Mouse (Mus musculus) ES-E14 (cell line): ENCODE results near the gene Serpinf2. TPM values are rescaled to one million over a fixed set of nuclear protein-coding genes. Genes with fewer than 3 reads are reported as not detected.
A peak's percentile ranks its signal among the peaks of the same experiment; 100 is the strongest.

Source experiments
- DNase-seq: peaks from one replicate; pipeline ENCODE4 v3.0.0-alpha.2; 2013; ENCODE audit warnings: low read depth, low spot score
- H3K27ac ChIP-seq: 2 replicates; pipeline ENCODE4 v1.5.1; 2012; ENCODE audit warnings: low read depth, mild to moderate bottlenecking, low read length, moderate library complexity, mixed read lengths; ENCODE audit not compliant: poor library complexity, insufficient read depth, severe bottlenecking
- H3K36me3 ChIP-seq: 2 replicates; pipeline ENCODE4 v1.6.1; 2012; ENCODE audit warnings: mild to moderate bottlenecking, low read length, moderate library complexity, mixed read lengths; ENCODE audit not compliant: control insufficient read depth, poor library complexity, insufficient read depth, severe bottlenecking
- H3K4me1 ChIP-seq, 2 experiments: fragments of 150-350 bp in 1 of 2; sonication (generic) in 1 of 2; 2 replicates each; pipeline ENCODE4 v1.6.1; 2012; ENCODE audit warnings: low read length in 2 of 2, mild to moderate bottlenecking in 1 of 2, mixed read lengths in 1 of 2; ENCODE audit not compliant: control insufficient read depth in 2 of 2, insufficient read depth in 2 of 2, poor library complexity in 1 of 2
- H3K4me3 ChIP-seq, 2 experiments: fragments of 150-350 bp in 1 of 2; sonication (generic) in 1 of 2; 2 replicates each; pipeline ENCODE4 v1.5.1; 2012; ENCODE audit warnings: low read length in 2 of 2, low read depth in 1 of 2, mild to moderate bottlenecking in 1 of 2, mixed read lengths in 1 of 2; ENCODE audit not compliant: insufficient read depth in 1 of 2, poor library complexity in 1 of 2, severe bottlenecking in 1 of 2
- H3K9ac ChIP-seq: 2 replicates; pipeline ENCODE4 v1.6.1; 2012; ENCODE audit warnings: low read depth, mild to moderate bottlenecking, low read length, mixed read lengths; ENCODE audit not compliant: poor library complexity, insufficient read depth, severe bottlenecking
- H3K9me3 ChIP-seq: fragments of 150-350 bp; sonication (generic); 2 replicates; pipeline ENCODE4 v1.6.1; 2012; ENCODE audit warnings: low read depth, mild to moderate bottlenecking, low read length; ENCODE audit not compliant: control insufficient read depth, insufficient read depth
- CHD2 ChIP-seq: IDR thresholded peaks from 2 replicates; pipeline ENCODE4 v1.6.1; 2014; ENCODE audit warnings: mild to moderate bottlenecking, low read depth, low read length, inconsistent platforms
- HCFC1 ChIP-seq: IDR thresholded peaks from 2 replicates; pipeline ENCODE4 v1.6.1; 2012; ENCODE audit warnings: low read length, inconsistent platforms, borderline replicate concordance; ENCODE audit not compliant: insufficient read depth
- MAFK ChIP-seq: IDR thresholded peaks from 2 replicates; pipeline ENCODE4 v1.6.1; 2014; ENCODE audit warnings: mild to moderate bottlenecking, low read depth, low read length, inconsistent platforms; ENCODE audit not compliant: insufficient read depth
- ZC3H11A ChIP-seq: IDR thresholded peaks from 2 replicates; pipeline ENCODE4 v1.6.1; 2012; ENCODE audit warnings: low read depth, mild to moderate bottlenecking, inconsistent platforms, low read length, borderline replicate concordance
- ZNF384 ChIP-seq: IDR thresholded peaks from 2 replicates; pipeline ENCODE4 v1.6.1; 2012; ENCODE audit warnings: low read depth, low read length, inconsistent platforms
- in situ Hi-C, 2 experiments: fragments of 600-800 bp; cut with MboI; formaldehyde crosslinking; loops; one replicate each; pipeline ENCODE4 v1.15.1; 2025; ENCODE audit warnings: low sequenced_read_pairs in 2 of 2, inconsistent platforms in 1 of 2; ENCODE audit not compliant: unreplicated experiment in 2 of 2
- total RNA-seq: library from RNA; depleted of rRNA; stranded (reverse); fragments of 300-350 nt; gene quantifications from 2 replicates; pipeline ENCODE4 v1.2.3, GENCODE M21; 2012

Gene Serpinf2
- total RNA-seq, 1 experiment, result 0.27 TPM

DNA sequence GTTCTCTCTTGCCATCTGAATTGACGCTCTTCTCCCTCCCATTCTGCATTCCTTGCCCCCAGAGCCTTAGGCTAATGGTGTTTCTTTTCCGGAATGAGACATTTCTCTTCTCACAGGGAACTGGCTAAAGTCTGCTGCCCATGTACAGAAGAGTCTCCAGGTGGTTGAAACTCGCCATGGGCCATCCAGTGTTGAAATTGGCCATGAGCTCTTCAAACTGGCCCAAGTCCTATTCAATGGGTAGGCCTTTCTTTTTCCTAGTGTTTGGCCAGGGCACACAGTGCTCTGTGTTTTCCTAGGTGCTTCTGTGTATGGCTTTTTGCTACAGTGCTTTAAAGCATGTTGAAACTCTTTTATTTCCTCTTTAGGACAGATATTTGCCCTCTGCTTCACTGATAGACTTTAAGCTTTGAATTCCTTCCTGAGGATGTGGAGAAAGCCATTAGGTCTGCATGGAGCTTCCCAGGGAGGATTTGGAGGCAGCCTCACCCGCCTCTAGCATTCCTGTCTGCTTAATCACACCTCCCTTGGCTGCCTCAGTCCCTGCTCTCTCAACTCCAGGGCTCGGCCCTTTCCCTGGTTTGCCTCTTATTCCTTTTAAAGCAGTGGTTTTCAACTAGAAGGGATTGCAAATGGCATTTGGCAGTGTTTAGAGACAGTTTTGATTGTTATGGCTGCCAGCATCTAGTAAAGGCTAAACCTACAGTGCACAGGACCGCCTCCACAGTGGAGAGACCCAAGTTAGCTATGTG lies 35.9 kb downstream of the Serpinf2 start:
- Histone ChIP-seq H3K9me3 (no peaks in the 10 kb centered on the region), H3K9ac (no peak overlapping the region), H3K4me3 (no peak overlapping the region), H3K36me3 (peaks cover 7% of the 10 kb centered on the region), H3K27ac (no peak overlapping the region), H3K4me1 (peaks cover 0 to 5% of the 10 kb centered on the region in 2 experiments; a peak in 1 of 4 replicates)
- TF ChIP-seq MAFK (no peak), HCFC1 (no peak), ZC3H11A (no peak), CHD2 (no peak), ZNF384 (no peak)
- in situ Hi-C loops, result no loop called here
- DNase-seq, result no peak

DNA sequence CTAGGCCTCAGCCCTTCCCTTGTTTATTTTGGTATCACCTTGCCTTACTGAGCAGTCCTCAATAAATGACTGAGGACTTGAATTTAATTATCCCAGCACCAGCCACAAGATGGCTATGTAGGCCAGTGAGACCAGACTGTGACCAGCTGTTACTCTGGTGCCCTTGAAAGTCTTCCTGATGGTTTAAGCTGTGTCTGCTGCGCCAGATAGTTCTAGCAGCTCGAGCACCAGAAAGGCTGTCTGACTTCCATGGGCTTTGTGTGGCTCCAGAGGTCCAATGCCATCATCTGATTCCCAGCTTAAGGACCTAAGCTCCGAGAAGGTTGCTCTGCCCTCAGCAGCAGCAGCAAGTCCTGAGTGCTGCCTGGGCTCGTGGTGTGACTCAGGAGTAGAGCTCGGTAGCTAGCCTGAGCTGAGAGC lies 37.1 kb downstream of the Serpinf2 start:
- no peak overlapping the region for H3K27ac ChIP-seq
- no peak for DNase-seq
- TF ChIP-seq ZNF384 (no peak), MAFK (no peak), HCFC1 (no peak), ZC3H11A (no peak), CHD2 (no peak)

DNA sequence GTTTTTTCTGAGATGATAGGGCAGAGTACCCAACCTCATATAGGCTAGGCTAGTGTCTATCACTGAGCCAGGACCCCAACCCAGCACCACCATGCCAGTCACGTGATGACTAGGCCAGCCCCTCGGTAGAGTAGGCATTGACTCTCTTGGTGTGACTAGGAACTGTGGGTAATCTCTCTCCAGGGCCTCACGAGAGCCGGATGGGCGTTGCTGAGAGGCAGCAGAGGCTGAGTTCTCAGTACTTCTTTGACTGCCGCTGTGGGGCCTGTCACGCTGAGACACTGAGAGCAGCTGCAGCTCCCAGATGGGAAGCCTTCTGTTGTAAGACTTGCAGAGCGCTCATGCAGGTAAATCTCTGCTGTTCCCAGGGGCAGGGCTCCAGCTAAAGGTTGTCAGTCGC lies 39.3 kb downstream of the Serpinf2 start:
- Histone ChIP-seq H3K27ac (no peak overlapping the region), H3K4me1 (peaks cover 0 to 5% of the 10 kb centered on the region in 2 experiments; a peak in 1 of 4 replicates), H3K36me3 (peaks cover 7% of the 10 kb centered on the region), H3K9me3 (no peaks in the 10 kb centered on the region), H3K4me3 (peak overlapping the region; percentile 16 to 35; a peak in 3 of 4 replicates), H3K9ac (peak overlapping the region; percentile 58)
- in situ Hi-C loops, result no loop called here
- TF ChIP-seq CHD2 (peak; percentile 88), HCFC1 (no peak; the same call in 1 of the 2 replicates)
- peak; percentile 68 for DNase-seq

More for the DNA sequence above, 37.1 kb downstream of the Serpinf2 start:
- H3K4me1 ChIP-seq, result peaks cover 0 to 5% of the 10 kb centered on the region in 2 experiments; a peak in 1 of 4 replicates
- H3K36me3 ChIP-seq, result peaks cover 7% of the 10 kb centered on the region
- no peak overlapping the region for H3K9ac ChIP-seq
- no peaks in the 10 kb centered on the region for H3K9me3 ChIP-seq
- no peak overlapping the region for H3K4me3 ChIP-seq
- in situ Hi-C loops, result no loop called here

DNA sequence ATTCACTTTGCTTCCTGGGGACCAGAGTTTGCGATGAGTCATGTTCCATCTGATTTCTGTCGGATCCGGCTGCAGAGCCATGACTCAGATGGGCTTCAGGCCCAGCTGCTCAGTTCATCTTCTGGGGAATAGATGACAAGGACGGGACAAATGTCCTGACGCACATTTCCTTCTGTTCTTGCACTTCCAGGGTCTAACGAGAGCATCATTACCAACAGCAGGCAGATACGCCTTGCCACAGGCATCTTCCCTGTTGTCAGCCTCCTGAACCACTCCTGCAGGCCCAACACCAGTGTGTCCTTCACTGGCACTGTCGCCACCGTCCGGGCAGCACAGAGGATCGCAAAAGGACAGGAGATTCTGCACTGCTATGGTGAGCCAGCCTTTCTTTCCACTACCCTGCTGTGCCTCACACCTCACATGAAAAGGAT lies 40.0 kb downstream of the Serpinf2 start:
- Histone ChIP-seq H3K9ac (peak overlapping the region; percentile 46; the same call in 1 of the 2 replicates), H3K4me1 (peaks cover 0 to 5% of the 10 kb centered on the region in 2 experiments; a peak in 1 of 4 replicates)
- in situ Hi-C loops, result no loop called here

More for the DNA sequence above, 40.0 kb downstream of the Serpinf2 start:
- no peak for DNase-seq
- TF ChIP-seq ZC3H11A (no peak), ZNF384 (no peak), HCFC1 (no peak), MAFK (no peak), CHD2 (no peak)
- no peaks in the 10 kb centered on the region for H3K9me3 ChIP-seq
- peak overlapping the region in 1 of 2 experiments; percentile 3; a peak in 1 of 4 replicates for H3K4me3 ChIP-seq
- H3K36me3 ChIP-seq, result peaks cover 2% of the 10 kb centered on the region
- no peak overlapping the region for H3K27ac ChIP-seq
